16 mouse cellular contexts compared by ENCODE assay signal in the genomic region with DNA sequence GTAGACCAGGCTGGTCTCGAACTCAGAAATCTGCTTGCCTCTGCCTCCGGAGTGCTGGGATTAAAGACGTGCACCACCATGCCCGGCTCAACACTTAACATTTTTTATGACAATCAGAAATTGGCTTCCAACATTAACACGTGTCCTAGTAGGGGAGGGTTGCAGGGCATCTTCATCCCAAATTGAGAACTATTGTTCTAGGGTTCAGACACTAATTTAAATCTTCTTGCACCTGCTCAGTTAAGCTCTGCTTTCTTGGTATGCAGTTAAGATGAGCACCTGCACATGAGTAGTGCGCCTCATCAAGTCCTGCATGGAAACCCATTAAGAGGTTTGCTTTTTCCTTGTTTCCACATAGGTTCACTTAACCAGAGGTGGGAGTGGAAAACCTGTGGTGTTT. TPM values are rescaled to one million over a fixed set of nuclear protein-coding genes. Genes with fewer than 3 reads are reported as not detected.
DNase-seq lines count a peak whose midpoint lies in the region; ATAC-seq and TF ChIP-seq lines count a peak whose summit lies in the region.
"Had no signal": no experiment of that assay in that cellular context is flagged by ENCODE, and none has a peak within 500 bp of the region (broad histone marks: within the 10 kb centered on the region; RNA-seq: fewer than 3 reads in every experiment).

No protein-coding gene starts in this region.

- H3K4me3 ChIP-seq in gastrocnemius, adult 2 months = peak overlapping the region; percentile 15; the same call in 1 of the 2 replicates
- no peak overlapping the region for H3K4me3 ChIP-seq in hindbrain, embryonic 14.5 days (replicated peaks; ENCODE audit: low read length)
- no peak overlapping the region for H3K4me3 ChIP-seq in hindbrain, postnatal 0 days (ENCODE audit: low read length)
- H3K4me3 ChIP-seq in midbrain, embryonic 14.5 days (replicated peaks; ENCODE audit: low read depth, low read length) = no peak overlapping the region
- H3K4me3 ChIP-seq in midbrain, embryonic 15.5 days = no peak overlapping the region
- H3K4me3 ChIP-seq in neural tube, embryonic 15.5 days (replicated peaks) = no peak overlapping the region

- no peak overlapping the region for H3K9ac ChIP-seq in hindbrain, embryonic 14.5 days
- H3K9ac ChIP-seq in hindbrain, postnatal 0 days (replicated peaks; ENCODE audit: low read length) = no peak overlapping the region
- H3K9ac ChIP-seq in midbrain, embryonic 14.5 days (replicated peaks; ENCODE audit: low read length) = 0 out of 2 replicates have a peak overlapping the region, but pooled peaks have one; percentile 10
- no peak overlapping the region for H3K9ac ChIP-seq in midbrain, embryonic 15.5 days
- no peak overlapping the region for H3K9ac ChIP-seq in neural tube, embryonic 15.5 days (replicated peaks)

- no peaks in the 10 kb centered on the region for H3K9me3 ChIP-seq in hindbrain, embryonic 14.5 days (ENCODE audit: control insufficient read depth, low read length)
- H3K9me3 ChIP-seq in hindbrain, postnatal 0 days (ENCODE audit: low read length) = no peaks in the 10 kb centered on the region
- no peaks in the 10 kb centered on the region for H3K9me3 ChIP-seq in midbrain, embryonic 14.5 days (ENCODE audit: control insufficient read depth, low read length)
- no peaks in the 10 kb centered on the region for H3K9me3 ChIP-seq in midbrain, embryonic 15.5 days
- H3K9me3 ChIP-seq in neural tube, embryonic 15.5 days (replicated peaks) = no peaks in the 10 kb centered on the region
- H3K9me3 ChIP-seq: liver, embryonic 13.5 days had no signal

- peaks cover 38% of the 10 kb centered on the region for H3K4me1 ChIP-seq in hindbrain, embryonic 14.5 days (replicated peaks; ENCODE audit: control insufficient read depth, insufficient read depth, low read length)
- peaks cover 28% of the 10 kb centered on the region for H3K4me1 ChIP-seq in hindbrain, postnatal 0 days (ENCODE audit: insufficient read depth, low read length)
- H3K4me1 ChIP-seq in midbrain, embryonic 14.5 days (ENCODE audit: control insufficient read depth, insufficient read depth, low read length) = peaks cover 45% of the 10 kb centered on the region
- H3K4me1 ChIP-seq in midbrain, embryonic 15.5 days = peaks cover 54% of the 10 kb centered on the region
- peaks cover 59% of the 10 kb centered on the region for H3K4me1 ChIP-seq in neural tube, embryonic 15.5 days

- peaks cover 19% of the 10 kb centered on the region for H3K36me3 ChIP-seq in hindbrain, embryonic 14.5 days (replicated peaks; ENCODE audit: control insufficient read depth, insufficient read depth)
- H3K36me3 ChIP-seq in hindbrain, postnatal 0 days (ENCODE audit: insufficient read depth, low read length) = no peaks in the 10 kb centered on the region
- H3K36me3 ChIP-seq in midbrain, embryonic 14.5 days (ENCODE audit: control insufficient read depth, insufficient read depth, low read length) = peaks cover 13% of the 10 kb centered on the region
- no peaks in the 10 kb centered on the region for H3K36me3 ChIP-seq in midbrain, embryonic 15.5 days (replicated peaks)
- peaks cover 6% of the 10 kb centered on the region; the same call in 1 of the 2 replicates for H3K36me3 ChIP-seq in neural tube, embryonic 15.5 days

- TF ChIP-seq CTCF in gastrocnemius, adult 2 months (IDR thresholded peaks at IDR 0.05) = no peak
- no peak for TF ChIP-seq CTCF in hindbrain, postnatal 0 days (IDR thresholded peaks at IDR 0.05; ENCODE audit: low read depth)

- WGBS in hindbrain, embryonic 14.5 days = 92% methylated on average over 6 of the region's 6 CpGs
- WGBS in hindbrain, postnatal 0 days = 81% methylated on average over 6 of the region's 6 CpGs
- WGBS in midbrain, embryonic 14.5 days = 89% methylated on average over 6 of the region's 6 CpGs
- WGBS in midbrain, embryonic 15.5 days = 89% methylated on average over 6 of the region's 6 CpGs
- 83% methylated on average over 6 of the region's 6 CpGs for WGBS in neural tube, embryonic 15.5 days

- peak overlapping the region; percentile 80; the same call in 1 of the 2 replicates for H3K4me2 ChIP-seq in hindbrain, embryonic 14.5 days (replicated peaks)
- no peak overlapping the region for H3K4me2 ChIP-seq in hindbrain, postnatal 0 days (ENCODE audit: low read depth, low read length)
- peak overlapping the region; percentile 3 for H3K4me2 ChIP-seq in midbrain, embryonic 14.5 days (ENCODE audit: low read length)
- H3K4me2 ChIP-seq in midbrain, embryonic 15.5 days = no peak overlapping the region; the same call in 1 of the 2 replicates
- H3K4me2 ChIP-seq in neural tube, embryonic 15.5 days = peak overlapping the region; percentile 17; the same call in 1 of the 2 replicates

- intact Hi-C loops in gastrocnemius, adult 2 months (cut with DNase I) = no loop called here
- intact Hi-C loops in gastrocnemius, postnatal 14 days (cut with DNase I; ENCODE audit: low total_unique reads) = no loop called here

- DNase-seq in gastrocnemius, adult 2 months = no peak
- DNase-seq in gastrocnemius, postnatal 14 days = no peak
- no peak for DNase-seq in hindbrain, embryonic 14.5 days (ENCODE audit: low spot score)
- DNase-seq in hindbrain, postnatal 0 days (ENCODE audit: low spot score) = no peak
- no peak for DNase-seq in midbrain, embryonic 14.5 days
- no peak for DNase-seq in frontal cortex, postnatal 10 days (ENCODE audit: low spot score in 2 of 2)
- DNase-seq: adrenal gland, postnatal 10 days; cerebellum, adult 11-12 months; cerebellum, postnatal 25 days; gastrocnemius, postnatal 25 days; left cerebral cortex, postnatal 4 days; liver, embryonic 13.5 days; thymus, adult 2 months had no signal

- no peak overlapping the region for H3K27ac ChIP-seq in gastrocnemius, adult 2 months
- H3K27ac ChIP-seq in hindbrain, embryonic 14.5 days = no peak overlapping the region
- no peak overlapping the region for H3K27ac ChIP-seq in hindbrain, postnatal 0 days
- H3K27ac ChIP-seq in midbrain, embryonic 14.5 days (replicated peaks; ENCODE audit: low read depth, low read length) = no peak overlapping the region
- H3K27ac ChIP-seq in midbrain, embryonic 15.5 days = no peak overlapping the region
- H3K27ac ChIP-seq in neural tube, embryonic 15.5 days (replicated peaks) = no peak overlapping the region
- H3K27ac ChIP-seq: liver, embryonic 13.5 days had no signal

- H3K27me3 ChIP-seq in hindbrain, embryonic 14.5 days (ENCODE audit: control insufficient read depth, insufficient read depth, low read length) = no peaks in the 10 kb centered on the region
- H3K27me3 ChIP-seq in hindbrain, postnatal 0 days (ENCODE audit: insufficient read depth, low read length) = no peaks in the 10 kb centered on the region
- no peaks in the 10 kb centered on the region for H3K27me3 ChIP-seq in midbrain, embryonic 14.5 days (ENCODE audit: control insufficient read depth, insufficient read depth, low read length)
- no peaks in the 10 kb centered on the region for H3K27me3 ChIP-seq in midbrain, embryonic 15.5 days (replicated peaks)
- no peaks in the 10 kb centered on the region for H3K27me3 ChIP-seq in neural tube, embryonic 15.5 days (replicated peaks)
- H3K27me3 ChIP-seq: liver, embryonic 13.5 days had no signal

- no peak for ATAC-seq in hindbrain, embryonic 14.5 days (ENCODE audit: low FRiP score)
- ATAC-seq in hindbrain, postnatal 0 days = no peak
- no peak for ATAC-seq in midbrain, embryonic 14.5 days (ENCODE audit: low FRiP score, low TSS enrichment)
- ATAC-seq in midbrain, embryonic 15.5 days (replicated peaks) = no peak
- no peak for ATAC-seq in neural tube, embryonic 15.5 days (ENCODE audit: low FRiP score)
- ATAC-seq: inflammation-experienced regulatory T-cells, adult 6 months had no signal

RNA-seq across cellular contexts. Expression of a gene that starts 5.7 kb away (rescaled TPM):
- total RNA-seq in gastrocnemius, adult 2 months (2021) = 100 to 1,000 TPM; 115 to 122 TPM
- 10 to 100 TPM; 72.1 TPM for total RNA-seq in gastrocnemius, postnatal 14 days (2021)
- 19.2 and 20.4 TPM in 2 replicates for polyA plus RNA-seq in hindbrain, embryonic 14.5 days (2014; fragmentation: Nextera tagmentation; extraction: Ambion mirVana)
- 34.1 and 42.4 TPM in 2 replicates for total RNA-seq in hindbrain, postnatal 0 days (2014; rRNA removed)
- 23.1 and 23.6 TPM in 2 replicates for polyA plus RNA-seq in hindbrain, postnatal 0 days (2015; fragmentation: Nextera tagmentation; extraction: Ambion mirVana)
- polyA plus RNA-seq in midbrain, embryonic 14.5 days (2014; fragmentation: Nextera tagmentation; extraction: Ambion mirVana) = 21.4 and 24.0 TPM in 2 replicates
- polyA plus RNA-seq in midbrain, embryonic 15.5 days (2015; fragmentation: Nextera tagmentation; extraction: Ambion mirVana) = 22.9 and 23.1 TPM in 2 replicates
- polyA plus RNA-seq in neural tube, embryonic 15.5 days (2015; fragmentation: Nextera tagmentation; extraction: Ambion mirVana) = 18.6 and 23.1 TPM in 2 replicates

Comparison
In these comparisons a context has a peak if more than half of its experiments do, and no peak if none do; other contexts are left out.
1. H3K4me2 ChIP-seq: peak in hindbrain, embryonic 14.5 days (single experiment), midbrain, embryonic 14.5 days (single experiment) and neural tube, embryonic 15.5 days (single experiment); none in hindbrain, postnatal 0 days (single experiment) and midbrain, embryonic 15.5 days (single experiment).